Mouse (Mus musculus): ENCODE measurements at regions not wholly inside any gene's neighbourhood (a gene's known extent, or its start where the extent isn't known, plus 50 kb on each side); places are given as distances from the start of the nearest gene placed in this dataset.
A peak's percentile ranks its signal among the peaks of the same experiment; 100 is the strongest.

GRCm38 (mm10) chr3:149901783-149902182 lies 911.4 kb upstream of the Adgrl2 start:
- ATAC-seq (replicated peaks; ENCODE audit: low FRiP score), result no peak
- no peaks in the 10 kb centered on the region for H3K9me3 ChIP-seq (ENCODE audit: control insufficient read depth, low read length)
- H3K4me2 ChIP-seq, result no peak overlapping the region
- H3K4me1 ChIP-seq (replicated peaks; ENCODE audit: control insufficient read depth, insufficient read depth, low read length), result no peaks in the 10 kb centered on the region
- no peak overlapping the region for H3K4me3 ChIP-seq (ENCODE audit: low read depth, low read length)
- DNase-seq (ENCODE audit: low spot score), result no peak
- no peak overlapping the region for H3K27ac ChIP-seq (ENCODE audit: low read depth, low read length)
- H3K9ac ChIP-seq (ENCODE audit: low read depth, low read length), result no peak overlapping the region
- H3K36me3 ChIP-seq (ENCODE audit: control insufficient read depth, insufficient read depth, low read length), result no peaks in the 10 kb centered on the region
- 70% methylated on average over 5 of the region's 5 CpGs for WGBS
- H3K27me3 ChIP-seq (replicated peaks; ENCODE audit: control insufficient read depth, insufficient read depth, low read length), result no peaks in the 10 kb centered on the region

- no peaks in the 10 kb centered on the region for H3K4me1 ChIP-seq (replicated peaks; ENCODE audit: control insufficient read depth, insufficient read depth, low read length)
- 53% methylated on average over 1 of the region's 1 CpGs for WGBS
- H3K9me3 ChIP-seq (ENCODE audit: control insufficient read depth, low read length), result no peaks in the 10 kb centered on the region
- H3K9ac ChIP-seq (ENCODE audit: low read depth, low read length), result no peak overlapping the region
- DNase-seq (ENCODE audit: low spot score) (no peak), ATAC-seq (replicated peaks; ENCODE audit: low FRiP score) (no peak)
- H3K36me3 ChIP-seq (ENCODE audit: control insufficient read depth, insufficient read depth, low read length), result no peaks in the 10 kb centered on the region
- no peaks in the 10 kb centered on the region for H3K27me3 ChIP-seq (replicated peaks; ENCODE audit: control insufficient read depth, insufficient read depth, low read length)
- no peak overlapping the region for H3K4me3 ChIP-seq (ENCODE audit: low read depth, low read length)
- H3K4me2 ChIP-seq, result no peak overlapping the region
- H3K27ac ChIP-seq (ENCODE audit: low read depth, low read length), result no peak overlapping the region
Measured at GRCm38 (mm10) chr3:149876553-149876952, 886.2 kb upstream of the Adgrl2 start.

- H3K4me1 ChIP-seq (replicated peaks; ENCODE audit: control insufficient read depth, insufficient read depth, low read length), result no peaks in the 10 kb centered on the region
- no peaks in the 10 kb centered on the region for H3K9me3 ChIP-seq (ENCODE audit: control insufficient read depth, low read length)
- no peaks in the 10 kb centered on the region for H3K27me3 ChIP-seq (replicated peaks; ENCODE audit: control insufficient read depth, insufficient read depth, low read length)
- H3K9ac ChIP-seq (ENCODE audit: low read depth, low read length), result no peak overlapping the region
- H3K27ac ChIP-seq (ENCODE audit: low read depth, low read length), result no peak overlapping the region
- H3K4me2 ChIP-seq, result no peak overlapping the region
- H3K36me3 ChIP-seq (ENCODE audit: control insufficient read depth, insufficient read depth, low read length), result no peaks in the 10 kb centered on the region
- ATAC-seq (replicated peaks; ENCODE audit: low FRiP score), result no peak
- DNase-seq (ENCODE audit: low spot score), result no peak
- WGBS, result 76% methylated on average over 2 of the region's 2 CpGs
- H3K4me3 ChIP-seq (ENCODE audit: low read depth, low read length), result no peak overlapping the region
Measured at GRCm38 (mm10) chr3:149865945-149866344, 875.6 kb upstream of the Adgrl2 start.

- no peak overlapping the region for H3K27ac ChIP-seq (ENCODE audit: low read depth, low read length)
- H3K4me1 ChIP-seq (replicated peaks; ENCODE audit: control insufficient read depth, insufficient read depth, low read length), result no peaks in the 10 kb centered on the region; the same call in 1 of the 2 replicates
- no peaks in the 10 kb centered on the region for H3K9me3 ChIP-seq (ENCODE audit: control insufficient read depth, low read length)
- WGBS, result 61% methylated on average over 7 of the region's 7 CpGs
- no peaks in the 10 kb centered on the region for H3K27me3 ChIP-seq (replicated peaks; ENCODE audit: control insufficient read depth, insufficient read depth, low read length)
- no peak overlapping the region for H3K4me3 ChIP-seq (ENCODE audit: low read depth, low read length)
- H3K4me2 ChIP-seq, result no peak overlapping the region
- no peak for ATAC-seq (replicated peaks; ENCODE audit: low FRiP score)
- no peak overlapping the region for H3K9ac ChIP-seq (ENCODE audit: low read depth, low read length)
- no peaks in the 10 kb centered on the region for H3K36me3 ChIP-seq (ENCODE audit: control insufficient read depth, insufficient read depth, low read length)
- no peak for DNase-seq (ENCODE audit: low spot score)
Measured at GRCm38 (mm10) chr3:149846941-149847539, 856.7 kb upstream of the Adgrl2 start.

GRCm38 (mm10) chr3:149845826-149846486 lies 855.6 kb upstream of the Adgrl2 start:
- Histone ChIP-seq H3K4me2 (no peak overlapping the region), H3K4me1 (replicated peaks; ENCODE audit: control insufficient read depth, insufficient read depth, low read length) (no peaks in the 10 kb centered on the region; the same call in 1 of the 2 replicates), H3K27me3 (replicated peaks; ENCODE audit: control insufficient read depth, insufficient read depth, low read length) (no peaks in the 10 kb centered on the region), H3K27ac (ENCODE audit: low read depth, low read length) (no peak overlapping the region), H3K9me3 (ENCODE audit: control insufficient read depth, low read length) (no peaks in the 10 kb centered on the region), H3K36me3 (ENCODE audit: control insufficient read depth, insufficient read depth, low read length) (no peaks in the 10 kb centered on the region), H3K9ac (ENCODE audit: low read depth, low read length) (no peak overlapping the region), H3K4me3 (ENCODE audit: low read depth, low read length) (no peak overlapping the region)
- WGBS, result 36% methylated on average over 3 of the region's 3 CpGs
- ATAC-seq (replicated peaks; ENCODE audit: low FRiP score), result no peak
- DNase-seq (ENCODE audit: low spot score), result no peak

- H3K4me2 ChIP-seq, result peak overlapping the region; percentile 46
Measured at GRCm38 (mm10) chr3:149845083-149845825, 854.9 kb upstream of the Adgrl2 start.

GRCm38 (mm10) chr3:149837921-149838320 lies 847.6 kb upstream of the Adgrl2 start:
- Histone ChIP-seq H3K4me1 (replicated peaks; ENCODE audit: control insufficient read depth, insufficient read depth, low read length) (no peaks in the 10 kb centered on the region), H3K4me3 (ENCODE audit: low read depth, low read length) (no peak overlapping the region), H3K27ac (ENCODE audit: low read depth, low read length) (no peak overlapping the region), H3K4me2 (no peak overlapping the region), H3K27me3 (replicated peaks; ENCODE audit: control insufficient read depth, insufficient read depth, low read length) (no peaks in the 10 kb centered on the region), H3K9ac (ENCODE audit: low read depth, low read length) (no peak overlapping the region), H3K9me3 (ENCODE audit: control insufficient read depth, low read length) (no peaks in the 10 kb centered on the region), H3K36me3 (ENCODE audit: control insufficient read depth, insufficient read depth, low read length) (no peaks in the 10 kb centered on the region)
- ATAC-seq (replicated peaks; ENCODE audit: low FRiP score), result no peak
- no peak for DNase-seq (ENCODE audit: low spot score)

More at GRCm38 (mm10) chr3:149845083-149845825, 854.9 kb upstream of the Adgrl2 start:
- ATAC-seq (replicated peaks; ENCODE audit: low FRiP score) (no peak), DNase-seq (ENCODE audit: low spot score) (peak; percentile 34)
- no peak overlapping the region for H3K9ac ChIP-seq (ENCODE audit: low read depth, low read length)
- 17% methylated on average over 18 of the region's 18 CpGs for WGBS
- no peaks in the 10 kb centered on the region for H3K9me3 ChIP-seq (ENCODE audit: control insufficient read depth, low read length)
- no peak overlapping the region for H3K4me3 ChIP-seq (ENCODE audit: low read depth, low read length)
- no peak overlapping the region for H3K27ac ChIP-seq (ENCODE audit: low read depth, low read length)
- H3K27me3 ChIP-seq (replicated peaks; ENCODE audit: control insufficient read depth, insufficient read depth, low read length), result no peaks in the 10 kb centered on the region
- no peaks in the 10 kb centered on the region; the same call in 1 of the 2 replicates for H3K4me1 ChIP-seq (replicated peaks; ENCODE audit: control insufficient read depth, insufficient read depth, low read length)
- H3K36me3 ChIP-seq (ENCODE audit: control insufficient read depth, insufficient read depth, low read length), result no peaks in the 10 kb centered on the region

GRCm38 (mm10) chr3:149836467-149837233 lies 846.3 kb upstream of the Adgrl2 start:
- Histone ChIP-seq H3K9ac (ENCODE audit: low read depth, low read length) (no peak overlapping the region), H3K36me3 (ENCODE audit: control insufficient read depth, insufficient read depth, low read length) (no peaks in the 10 kb centered on the region), H3K4me1 (replicated peaks; ENCODE audit: control insufficient read depth, insufficient read depth, low read length) (no peaks in the 10 kb centered on the region), H3K27ac (ENCODE audit: low read depth, low read length) (no peak overlapping the region), H3K4me2 (no peak overlapping the region), H3K27me3 (replicated peaks; ENCODE audit: control insufficient read depth, insufficient read depth, low read length) (no peaks in the 10 kb centered on the region), H3K9me3 (ENCODE audit: control insufficient read depth, low read length) (no peaks in the 10 kb centered on the region), H3K4me3 (ENCODE audit: low read depth, low read length) (no peak overlapping the region)
- ATAC-seq (replicated peaks; ENCODE audit: low FRiP score), result no peak
- 73% methylated on average over 11 of the region's 11 CpGs for WGBS
- no peak for DNase-seq (ENCODE audit: low spot score)
